ENCODE assay signal across 12 mouse cellular contexts in the genomic region with DNA sequence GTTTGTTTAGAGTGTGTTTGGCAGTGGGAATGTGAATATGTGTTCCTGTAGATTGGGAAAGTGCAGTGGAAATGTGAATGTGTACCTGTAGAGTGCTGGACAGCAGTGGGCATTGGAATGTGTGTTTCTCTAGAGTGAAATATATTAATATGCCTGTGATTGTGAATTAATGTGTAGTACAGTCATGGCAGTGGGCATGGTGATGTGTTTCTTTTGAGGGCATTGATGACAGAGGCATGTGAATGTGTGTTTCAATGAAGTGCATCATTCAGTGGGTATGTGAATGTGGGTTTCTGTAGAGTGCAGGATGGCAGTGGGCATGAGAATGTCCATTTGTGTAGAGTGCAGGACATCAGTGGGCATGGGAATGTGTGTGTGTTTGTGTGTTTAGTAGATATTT. TPM values are rescaled to one million over a fixed set of nuclear protein-coding genes. Genes with fewer than 3 reads are reported as not detected.
"Had no signal": no experiment of that assay in that cellular context is flagged by ENCODE, and none has a peak within 500 bp of the region (broad histone marks: within the 10 kb centered on the region; RNA-seq: fewer than 3 reads in every experiment).

No protein-coding gene starts in this region.

RNA-seq across cellular contexts. Expression of a gene that starts 27.7 kb away (rescaled TPM):
- polyA plus RNA-seq: neural tube, embryonic 13.5 days; neural tube, embryonic 14.5 days; neural tube, embryonic 15.5 days; small intestine, adult 2 months; spleen, adult 2 months; stomach, embryonic 14.5 days; stomach, embryonic 15.5 days; stomach, embryonic 16.5 days; stomach, postnatal 0 days; thymus, adult 2 months; thymus, postnatal 0 days; urinary bladder, adult 2 months had no signal
